Mouse (Mus musculus) heart, embryonic 14.5 days (tissue): ENCODE results near the gene Gm28557. TPM values are rescaled to one million over a fixed set of nuclear protein-coding genes. Genes with fewer than 3 reads are reported as not detected.

Source experiments
- polyA plus RNA-seq: library from polyadenylated mRNA; unstranded; fragments of >200 nt; fragmentation: Nextera tagmentation; extraction: Ambion mirVana; gene quantifications from 2 replicates; pipeline ENCODE4 v1.2.1, GENCODE M21; 2014

Gene Gm28557
- polyA plus RNA-seq, 1 experiment from 2014 or later, result 2.7 TPM

Other genes starting within 250 kb of the Gm28557 start
- gene Gm10767, start 203.7 kb downstream of the Gm28557 start, polyA plus RNA-seq, result 0.77 and 1.1 TPM in 2 replicates
- gene Zfp712, start 47.4 kb downstream of the Gm28557 start, polyA plus RNA-seq, result 3.1 TPM in 2 replicates
- 3.8 and 4.0 TPM in 2 replicates for gene Zfp708, start 10.6 kb downstream of the Gm28557 start, polyA plus RNA-seq
- 0.12 and 0.20 TPM in 2 replicates for gene Rslcan18, start 7.7 kb upstream of the Gm28557 start, polyA plus RNA-seq
- 1.3 and 1.7 TPM in 2 replicates for gene Zfp759, start 13.1 kb upstream of the Gm28557 start, polyA plus RNA-seq
- gene Rsl1, start 64.6 kb upstream of the Gm28557 start, polyA plus RNA-seq, result 3.6 and 3.8 TPM in 2 replicates
- 0.80 and 1.0 TPM in 2 replicates for gene Zfp455, start 85.9 kb upstream of the Gm28557 start, polyA plus RNA-seq
- gene Zfp458, start 169.9 kb upstream of the Gm28557 start, polyA plus RNA-seq, result 1.2 and 1.6 TPM in 2 replicates
- 0.94 and 1.7 TPM in 2 replicates for gene Zfp457, start 197.9 kb upstream of the Gm28557 start, polyA plus RNA-seq
- 1.2 and 1.4 TPM in 2 replicates for gene Zfp595, start 224.0 kb upstream of the Gm28557 start, polyA plus RNA-seq